9 mouse cellular contexts compared by ENCODE assay signal in genomic region chr7:24482208-24483020, GRCm38 (mm10). TPM values are rescaled to one million over a fixed set of nuclear protein-coding genes. Genes with fewer than 3 reads are reported as not detected.
DNase-seq lines count a peak whose midpoint lies in the region; ATAC-seq and TF ChIP-seq lines count a peak whose summit lies in the region.
"Had no signal": no experiment of that assay in that cellular context is flagged by ENCODE, and none has a peak within 500 bp of the region (broad histone marks: within the 10 kb centered on the region; RNA-seq: fewer than 3 reads in every experiment).

No protein-coding gene starts in this region.

- H3K4me3 ChIP-seq in erythroblast, embryonic 14.5 days (replicated peaks), result peak overlapping the region; percentile 33
- H3K4me3 ChIP-seq in thymus, adult 2 months (ENCODE audit: control insufficient read depth, insufficient read depth, low read length), result peak overlapping the region; percentile 35
- peak overlapping the region; percentile 59 for H3K4me3 ChIP-seq in liver, embryonic 13.5 days (replicated peaks)
- peak overlapping the region; percentile 52 for H3K4me3 ChIP-seq in stomach, postnatal 0 days (ENCODE audit: low read depth, low read length)

- no peak for TF ChIP-seq POLR2A in thymus, adult 2 months (IDR thresholded peaks at IDR 0.05; ENCODE audit: control insufficient read depth, extremely low read depth, insufficient read depth, low read length, poor library complexity)

- ATAC-seq in erythroblast, adult 5-6 weeks (replicated peaks; ENCODE audit: low FRiP score, poor library complexity, severe bottlenecking), result no peak
- ATAC-seq in liver, embryonic 13.5 days (ENCODE audit: low read depth), result no peak
- ATAC-seq in stomach, postnatal 0 days (ENCODE audit: low FRiP score, low TSS enrichment), result 0 out of 2 replicates have a peak, but pooled peaks have one; percentile 1

- H3K27me3 ChIP-seq in erythroblast, embryonic 14.5 days (ENCODE audit: control insufficient read depth), result peaks cover 76% of the 10 kb centered on the region
- H3K27me3 ChIP-seq in thymus, adult 2 months (ENCODE audit: control insufficient read depth, insufficient read depth, low read length), result peaks cover 11% of the 10 kb centered on the region; the same call in 1 of the 2 replicates
- H3K27me3 ChIP-seq in liver, embryonic 13.5 days, result peaks cover 78% of the 10 kb centered on the region
- no peaks in the 10 kb centered on the region for H3K27me3 ChIP-seq in stomach, postnatal 0 days (ENCODE audit: control insufficient read depth, insufficient read depth, low read length)

- peaks cover 11% of the 10 kb centered on the region for H3K9me3 ChIP-seq in erythroblast, embryonic 14.5 days (ENCODE audit: control insufficient read depth, low read length)
- H3K9me3 ChIP-seq in liver, embryonic 13.5 days (replicated peaks), result 0 out of 2 replicates have a peak, but pooled peaks cover 3% of the 10 kb centered on the region
- H3K9me3 ChIP-seq in stomach, postnatal 0 days (ENCODE audit: control insufficient read depth, low read length), result no peaks in the 10 kb centered on the region

- H3K36me3 ChIP-seq in erythroblast, embryonic 14.5 days (ENCODE audit: control insufficient read depth), result no peaks in the 10 kb centered on the region
- H3K36me3 ChIP-seq in thymus, adult 2 months (ENCODE audit: control insufficient read depth, insufficient read depth, low read length), result no peaks in the 10 kb centered on the region
- no peaks in the 10 kb centered on the region for H3K36me3 ChIP-seq in liver, embryonic 13.5 days
- H3K36me3 ChIP-seq in stomach, postnatal 0 days (ENCODE audit: control insufficient read depth, insufficient read depth, low read length), result no peaks in the 10 kb centered on the region

- peak overlapping the region; percentile 75 for H3K4me2 ChIP-seq in liver, embryonic 13.5 days
- H3K4me2 ChIP-seq in stomach, postnatal 0 days (replicated peaks; ENCODE audit: low read depth), result peak overlapping the region; percentile 92

- TF ChIP-seq EP300 in stomach, postnatal 0 days (optimal IDR thresholded peaks at IDR 0.05), result no peak

- no peak for DNase-seq in thymus, adult 2 months
- no peak for DNase-seq in thymus, postnatal 10 days (ENCODE audit: low spot score in 2 of 2)
- no peak for DNase-seq in liver, embryonic 13.5 days
- no peak for DNase-seq in stomach, postnatal 0 days (ENCODE audit: low spot score)
- DNase-seq in cerebellum, postnatal 14 days, result no peak
- DNase-seq in ovary, postnatal 36 days (ENCODE audit: low spot score), result no peak

- no peak overlapping the region for H3K27ac ChIP-seq in thymus, adult 2 months (ENCODE audit: control insufficient read depth, insufficient read depth, low read length)
- H3K27ac ChIP-seq in liver, embryonic 13.5 days, result no peak overlapping the region
- H3K27ac ChIP-seq in stomach, postnatal 0 days (replicated peaks), result no peak overlapping the region

- H3K9ac ChIP-seq in liver, embryonic 13.5 days, result peak overlapping the region; percentile 41
- H3K9ac ChIP-seq in stomach, postnatal 0 days (ENCODE audit: low read length), result peak overlapping the region; percentile 65

- peaks cover 9% of the 10 kb centered on the region for H3K4me1 ChIP-seq in erythroblast, embryonic 14.5 days (ENCODE audit: control insufficient read depth)
- peaks cover 7% of the 10 kb centered on the region for H3K4me1 ChIP-seq in thymus, adult 2 months (replicated peaks; ENCODE audit: control insufficient read depth, insufficient read depth, low read length)
- H3K4me1 ChIP-seq in liver, embryonic 13.5 days (replicated peaks), result peaks cover 20% of the 10 kb centered on the region
- no peaks in the 10 kb centered on the region for H3K4me1 ChIP-seq in stomach, postnatal 0 days (replicated peaks; ENCODE audit: control insufficient read depth, insufficient read depth)

- no peak for TF ChIP-seq CTCF in thymus, adult 2 months (IDR thresholded peaks at IDR 0.05; ENCODE audit: borderline replicate concordance, control insufficient read depth, extremely low read depth, insufficient read depth, low read length, poor library complexity)
- TF ChIP-seq CTCF in stomach, postnatal 0 days (IDR thresholded peaks at IDR 0.05; ENCODE audit: low read depth), result no peak

- WGBS in thymus, adult 2 months, result 7% methylated on average over 30 of the region's 38 CpGs
- WGBS in liver, embryonic 13.5 days (ENCODE audit: insufficient replicate concordance), result 2% methylated on average over 23 of the region's 38 CpGs
- WGBS in stomach, postnatal 0 days, result 3% methylated on average over 25 of the region's 38 CpGs

RNA-seq across cellular contexts. Expression of gene Cadm4, which starts 0.6 kb away (rescaled TPM):
- 0.01 TPM in 1 of 2 replicates, not detected in the other for polyA plus RNA-seq in erythroblast, embryonic 14.5 days (2012)
- total RNA-seq in erythroblast, adult 5-6 weeks (2015; ENCODE audit: low replicate concordance), result not detected in 2 replicates
- 0.77 TPM in 1 of 2 replicates, not detected in the other for total RNA-seq in erythroblast, adult 5-6 weeks (2017; ENCODE audit: low replicate concordance)
- 6.4 and 7.1 TPM in 2 replicates for polyA plus RNA-seq in thymus, adult 2 months (2012; rRNA removed)
- polyA plus RNA-seq in liver, embryonic 13.5 days (2015; fragmentation: Nextera tagmentation; extraction: Ambion mirVana), result 0.20 and 0.22 TPM in 2 replicates
- polyA plus RNA-seq in stomach, postnatal 0 days (2015; fragmentation: Nextera tagmentation; extraction: Ambion mirVana), result 3.4 and 4.5 TPM in 2 replicates
- total RNA-seq: common myeloid progenitor, adult 5-6 weeks had no signal

RNA-seq across cellular contexts. Expression of gene Plaur, which starts 20.1 kb away (rescaled TPM):
- 0.08 and 0.17 TPM in 2 replicates for polyA plus RNA-seq in erythroblast, embryonic 14.5 days (2012)
- 28.4 and 30.9 TPM in 2 replicates for total RNA-seq in erythroblast, adult 5-6 weeks (2015; ENCODE audit: low replicate concordance)
- 19.4 and 34.9 TPM in 2 replicates for total RNA-seq in erythroblast, adult 5-6 weeks (2017; ENCODE audit: low replicate concordance)
- polyA plus RNA-seq in thymus, adult 2 months (2012; rRNA removed), result 7.0 and 9.5 TPM in 2 replicates
- polyA plus RNA-seq in liver, embryonic 13.5 days (2015; fragmentation: Nextera tagmentation; extraction: Ambion mirVana), result 1.9 and 2.3 TPM in 2 replicates
- polyA plus RNA-seq in stomach, postnatal 0 days (2015; fragmentation: Nextera tagmentation; extraction: Ambion mirVana), result 26.8 and 28.8 TPM in 2 replicates

RNA-seq across cellular contexts. Expression of gene Zfp428, which starts 24.4 kb away (rescaled TPM):
- 0.55 and 0.58 TPM in 2 replicates for polyA plus RNA-seq in erythroblast, embryonic 14.5 days (2012)
- not detected in 2 replicates for total RNA-seq in erythroblast, adult 5-6 weeks (2015; ENCODE audit: low replicate concordance)
- total RNA-seq in erythroblast, adult 5-6 weeks (2017; ENCODE audit: low replicate concordance), result not detected in 2 replicates
- 14.4 and 18.7 TPM in 2 replicates for polyA plus RNA-seq in thymus, adult 2 months (2012; rRNA removed)
- polyA plus RNA-seq in liver, embryonic 13.5 days (2015; fragmentation: Nextera tagmentation; extraction: Ambion mirVana), result 7.0 and 8.3 TPM in 2 replicates
- 13.6 and 15.8 TPM in 2 replicates for polyA plus RNA-seq in stomach, postnatal 0 days (2015; fragmentation: Nextera tagmentation; extraction: Ambion mirVana)

RNA-seq across cellular contexts. Expression of gene AC161166.1, which starts 29.8 kb away (rescaled TPM):
- not detected in 2 replicates for polyA plus RNA-seq in erythroblast, embryonic 14.5 days (2012)
- total RNA-seq in erythroblast, adult 5-6 weeks (2015; ENCODE audit: low replicate concordance), result not detected in 2 replicates
- not detected in 2 replicates for total RNA-seq in erythroblast, adult 5-6 weeks (2017; ENCODE audit: low replicate concordance)
- polyA plus RNA-seq in thymus, adult 2 months (2012; rRNA removed), result 0.08 TPM in 1 of 2 replicates, not detected in the other
- polyA plus RNA-seq in liver, embryonic 13.5 days (2015; fragmentation: Nextera tagmentation; extraction: Ambion mirVana), result not detected in 2 replicates
- 0.07 and 0.10 TPM in 2 replicates for polyA plus RNA-seq in stomach, postnatal 0 days (2015; fragmentation: Nextera tagmentation; extraction: Ambion mirVana)
- total RNA-seq: common myeloid progenitor, adult 5-6 weeks had no signal

RNA-seq across cellular contexts. Expression of gene Irgc1, which starts 30.3 kb away (rescaled TPM):
- polyA plus RNA-seq in erythroblast, embryonic 14.5 days (2012), result not detected in 2 replicates
- not detected in 2 replicates for total RNA-seq in erythroblast, adult 5-6 weeks (2015; ENCODE audit: low replicate concordance)
- total RNA-seq in erythroblast, adult 5-6 weeks (2017; ENCODE audit: low replicate concordance), result not detected in 2 replicates
- polyA plus RNA-seq in thymus, adult 2 months (2012; rRNA removed), result 0.97 and 3.0 TPM in 2 replicates
- polyA plus RNA-seq in liver, embryonic 13.5 days (2015; fragmentation: Nextera tagmentation; extraction: Ambion mirVana), result not detected in 2 replicates
- 0.05 and 0.10 TPM in 2 replicates for polyA plus RNA-seq in stomach, postnatal 0 days (2015; fragmentation: Nextera tagmentation; extraction: Ambion mirVana)
- total RNA-seq: common myeloid progenitor, adult 5-6 weeks had no signal
